Mouse (Mus musculus) liver, adult 2 months (tissue): ENCODE data around the gene Olfr360.
"Not testable (repeated sequence)": the region's sequence is repeated elsewhere in the genome, so short reads cannot be mapped to it uniquely, and the experiment has no call there.

Experiments
- CTCF ChIP-seq: fragments of 200-500 bp; IDR thresholded peaks from 2 replicates; pipeline ENCODE4 v1.5.1; 2011; ENCODE audit warnings: low read depth, low read length, control low read depth
- POLR2A ChIP-seq: fragments of 200-500 bp; IDR thresholded peaks from 2 replicates; pipeline ENCODE4 v1.6.1; 2011; ENCODE audit warnings: low read length, control low read depth; ENCODE audit not compliant: insufficient read depth; ENCODE audit errors: extremely low read depth

DNA sequence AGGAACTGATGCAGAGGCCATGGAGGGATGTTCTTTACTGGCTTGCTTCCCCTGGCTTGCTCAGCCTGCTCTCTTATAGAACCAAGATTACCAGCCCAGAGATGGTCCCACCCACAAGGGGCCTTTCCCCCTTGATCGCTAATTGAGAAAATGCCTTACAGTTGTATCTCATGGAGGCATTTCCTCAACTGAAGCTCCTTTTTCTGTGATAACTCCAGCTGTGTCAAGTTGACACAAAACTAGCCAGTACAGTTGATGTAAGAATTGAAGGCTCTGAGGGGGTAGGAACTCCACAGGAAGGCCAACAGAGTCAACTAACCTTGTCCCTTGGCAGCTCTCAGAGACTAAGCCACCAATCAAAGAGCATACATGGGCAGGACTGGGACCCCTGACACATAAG is 23.6 kb downstream of the Olfr360 start, which contains the start of gene Olfr361:
- TF ChIP-seq CTCF, POLR2A: not testable (repeated sequence)
